Mouse (Mus musculus): ENCODE data around the gene Aldh1a2. TPM values are rescaled to one million over a fixed set of nuclear protein-coding genes. Genes with fewer than 3 reads are reported as not detected.

The Aldh1a2 gene
- total RNA-seq, 2 experiments from 2014 or later = 4.7 to 6.2 TPM

GRCm38 (mm10) chr9:71216036-71216995 lies 727 bp downstream of the Aldh1a2 start:
- peak; percentile 11 to 13 for DNase-seq (ENCODE audit: low spot score in 2 of 2)

- DNase-seq (ENCODE audit: low spot score in 2 of 2) = peak in 1 of 2 experiments; percentile 8
Measured at GRCm38 (mm10) chr9:71216996-71217792, 1.6 kb downstream of the Aldh1a2 start.

- DNase-seq (ENCODE audit: low spot score in 2 of 2) = no peak
Measured at GRCm38 (mm10) chr9:71217793-71218095, 2.2 kb downstream of the Aldh1a2 start.

GRCm38 (mm10) chr9:71219161-71219560 lies 3.6 kb downstream of the Aldh1a2 start:
- DNase-seq (ENCODE audit: low spot score in 2 of 2) = no peak

- DNase-seq (ENCODE audit: low spot score in 2 of 2) = no peak
Measured at GRCm38 (mm10) chr9:71220401-71220800, 4.8 kb downstream of the Aldh1a2 start.

- DNase-seq (ENCODE audit: low spot score in 2 of 2) = no peak
Measured at GRCm38 (mm10) chr9:71227226-71227970, 11.8 kb downstream of the Aldh1a2 start.

- DNase-seq (ENCODE audit: low spot score in 2 of 2) = no peak
Measured at GRCm38 (mm10) chr9:71230011-71230410, 14.4 kb downstream of the Aldh1a2 start.

- peak in 1 of 2 experiments; percentile 3 for DNase-seq (ENCODE audit: low spot score in 2 of 2)
Measured at GRCm38 (mm10) chr9:71236540-71236939, 21.0 kb downstream of the Aldh1a2 start.

GRCm38 (mm10) chr9:71239926-71240325 lies 24.3 kb downstream of the Aldh1a2 start:
- DNase-seq (ENCODE audit: low spot score in 2 of 2) = no peak

- no peak for DNase-seq (ENCODE audit: low spot score in 2 of 2)
Measured at GRCm38 (mm10) chr9:71241515-71242411, 26.2 kb downstream of the Aldh1a2 start.

- DNase-seq (ENCODE audit: low spot score in 2 of 2) = no peak
Measured at GRCm38 (mm10) chr9:71242412-71242781, 26.8 kb downstream of the Aldh1a2 start.

GRCm38 (mm10) chr9:71254380-71254779 lies 38.8 kb downstream of the Aldh1a2 start:
- no peak for DNase-seq (ENCODE audit: low spot score in 2 of 2)

GRCm38 (mm10) chr9:71262711-71263110 lies 47.1 kb downstream of the Aldh1a2 start:
- no peak for DNase-seq (ENCODE audit: low spot score in 2 of 2)

GRCm38 (mm10) chr9:71269711-71270110 lies 54.1 kb downstream of the Aldh1a2 start:
- no peak for DNase-seq (ENCODE audit: low spot score in 2 of 2)

GRCm38 (mm10) chr9:71270205-71270604 lies 54.6 kb downstream of the Aldh1a2 start:
- no peak for DNase-seq (ENCODE audit: low spot score in 2 of 2)

GRCm38 (mm10) chr9:71276149-71276721 lies 60.6 kb downstream of the Aldh1a2 start:
- peak; percentile 18 for DNase-seq (ENCODE audit: low spot score in 2 of 2)

- no peak for DNase-seq (ENCODE audit: low spot score in 2 of 2)
Measured at GRCm38 (mm10) chr9:71278741-71279140, 63.2 kb downstream of the Aldh1a2 start.

GRCm38 (mm10) chr9:71283156-71283555 lies 67.6 kb downstream of the Aldh1a2 start:
- no peak for DNase-seq (ENCODE audit: low spot score in 2 of 2)

GRCm38 (mm10) chr9:71285231-71285630 lies 69.6 kb downstream of the Aldh1a2 start:
- no peak for DNase-seq (ENCODE audit: low spot score in 2 of 2)

- no peak for DNase-seq (ENCODE audit: low spot score in 2 of 2)
Measured at GRCm38 (mm10) chr9:71286420-71286819, 70.8 kb downstream of the Aldh1a2 start.

Data from layer of hippocampus, postnatal 14 days (tissue).